Mouse (Mus musculus) stomach, embryonic 14.5 days (tissue): Measurements from ENCODE around the gene Htt. TPM values are rescaled to one million over a fixed set of nuclear protein-coding genes. Genes with fewer than 3 reads are reported as not detected.
A peak's percentile ranks its signal among the peaks of the same experiment; 100 is the strongest.

Experiments
- ATAC-seq: fragments of 200-750 bp; cut with Nextera tagmentation; 2 replicates; pipeline ENCODE4 v1.8.0; 2017; ENCODE audit warnings: low read depth, moderate TSS enrichment; ENCODE audit not compliant: insufficient number of reproducible peaks, insufficient read depth, low FRiP score
- H3K27ac ChIP-seq: fragments of 300-500 bp; sonication (generic); 2 replicates; pipeline ENCODE4 v1.5.1; 2014; ENCODE audit warnings: mild to moderate bottlenecking, low read length, moderate library complexity, mixed read lengths
- H3K27me3 ChIP-seq: fragments of 300-500 bp; sonication (generic); 2 replicates; pipeline ENCODE4 v1.6.1; 2014; ENCODE audit warnings: low read length, control low read depth, mixed read lengths; ENCODE audit not compliant: control insufficient read depth, insufficient read depth
- H3K36me3 ChIP-seq: fragments of 300-500 bp; sonication (generic); 2 replicates; pipeline ENCODE4 v1.6.1; 2014; ENCODE audit warnings: mild to moderate bottlenecking, control low read depth, low read length, moderate library complexity, mixed read lengths; ENCODE audit not compliant: control insufficient read depth, insufficient read depth
- H3K4me1 ChIP-seq: fragments of 300-500 bp; sonication (generic); 2 replicates; pipeline ENCODE4 v1.6.1; 2014; ENCODE audit warnings: low read length, control low read depth, mixed read lengths; ENCODE audit not compliant: control insufficient read depth, insufficient read depth
- H3K4me2 ChIP-seq: fragments of 300-500 bp; sonication (generic); replicated peaks from 2 replicates; pipeline ENCODE4 v1.6.1; 2014; ENCODE audit warnings: low read depth, low read length, control low read depth
- H3K4me3 ChIP-seq: fragments of 300-500 bp; sonication (generic); 2 replicates; pipeline ENCODE4 v1.5.1; 2014; ENCODE audit warnings: low read depth, low read length, control low read depth
- H3K9ac ChIP-seq: fragments of 300-500 bp; sonication (generic); replicated peaks from 2 replicates; pipeline ENCODE4 v1.6.1; 2014; ENCODE audit warnings: low read depth, mild to moderate bottlenecking, control low read depth, low read length, moderate library complexity, mixed read lengths
- H3K9me3 ChIP-seq: fragments of 300-500 bp; sonication (generic); 2 replicates; pipeline ENCODE4 v1.6.1; 2016; ENCODE audit warnings: low read depth, low read length, control low read depth; ENCODE audit not compliant: control insufficient read depth
- WGBS: fragments of 180-500 bp; shearing (Covaris S2); extraction: QIAGEN DNeasy Blood & Tissue Kit; methylation state at CpG from one replicate; pipeline ENCODE4 v1.1.7; 2014; 5-methylcytosine and 5-hydroxymethylcytosine counted together
- polyA plus RNA-seq: library from polyadenylated mRNA; unstranded; fragments of >200 nt; fragmentation: Nextera tagmentation; extraction: Ambion mirVana; gene quantifications from 2 replicates; pipeline ENCODE4 v1.2.1, GENCODE M21; 2014

The Htt gene
- polyA plus RNA-seq, 1 experiment from 2014 or later: 26.2 TPM

DNA sequence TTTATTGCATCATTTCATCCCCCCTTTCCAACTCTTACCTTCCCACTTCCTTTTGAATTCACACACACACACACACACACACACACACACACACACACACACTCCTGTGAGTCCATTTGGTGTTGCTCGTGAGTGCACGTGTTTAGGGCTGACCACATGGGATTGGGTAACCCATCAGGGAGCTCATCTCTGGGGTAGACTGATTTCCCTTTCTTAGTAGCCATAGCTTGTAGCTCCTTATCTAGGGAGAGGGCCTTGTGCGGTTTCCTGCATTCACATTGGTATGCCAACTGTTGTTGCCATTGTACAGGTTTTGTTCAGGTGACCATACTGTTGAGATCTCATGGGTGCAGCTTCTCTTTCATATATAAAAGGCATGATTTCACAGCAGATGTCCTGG lies 181.9 kb downstream of the Htt start:
- Histone ChIP-seq H3K27me3 (no peaks in the 10 kb centered on the region), H3K36me3 (no peaks in the 10 kb centered on the region), H3K27ac (no peak overlapping the region), H3K9me3 (no peaks in the 10 kb centered on the region), H3K4me1 (no peaks in the 10 kb centered on the region), H3K4me3 (no peak overlapping the region), H3K9ac (no peak overlapping the region), H3K4me2 (no peak overlapping the region)
- ATAC-seq: no peak
- 84% methylated on average over 3 of the region's 3 CpGs for WGBS

GRCm38 (mm10) chr5:34948861-34949760 lies 187.6 kb downstream of the Htt start, which contains the start of gene Rgs12:
Gene Rgs12 (plus strand): TSS chr5:34949445.
- ATAC-seq: peak; percentile 95
- WGBS: under 1% methylated on average over 76 of the region's 84 CpGs

DNA sequence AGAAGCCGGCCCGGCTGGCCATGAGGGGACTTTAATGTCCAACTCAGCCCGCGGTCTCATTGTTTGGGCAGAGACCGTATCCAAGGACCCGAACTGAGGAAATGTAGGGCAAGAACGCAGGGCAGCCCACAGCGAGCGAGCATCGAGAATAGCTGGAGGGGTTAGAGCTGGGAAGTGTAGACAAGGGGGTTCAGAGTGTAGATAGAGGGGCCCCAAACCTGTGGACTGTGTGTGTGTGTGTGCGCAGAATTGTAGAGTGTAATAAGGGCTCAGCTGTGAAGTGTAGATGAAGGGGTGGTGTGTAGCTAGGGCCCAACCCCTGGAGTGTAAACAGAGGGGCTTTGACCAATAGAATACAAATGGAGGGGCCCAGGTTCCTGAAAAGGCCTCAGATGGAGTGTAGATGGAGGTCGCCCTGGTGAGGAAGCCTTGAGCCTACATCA lies 188.2 kb downstream of the Htt start:
- WGBS: 0% methylated on average over 12 of the region's 12 CpGs
- peak overlapping the region; percentile 65 for H3K4me2 ChIP-seq
- no peaks in the 10 kb centered on the region; the same call in 1 of the 2 replicates for H3K36me3 ChIP-seq
- peak overlapping the region; percentile 88 for H3K27ac ChIP-seq
- H3K4me3 ChIP-seq: peak overlapping the region; percentile 82
- peak overlapping the region; percentile 82 for H3K9ac ChIP-seq
- H3K27me3 ChIP-seq: no peaks in the 10 kb centered on the region
- ATAC-seq: peak; percentile 44
- H3K9me3 ChIP-seq: peaks cover 3% of the 10 kb centered on the region; the same call in 1 of the 2 replicates
- peaks cover 17% of the 10 kb centered on the region for H3K4me1 ChIP-seq

More at GRCm38 (mm10) chr5:34948861-34949760, 187.6 kb downstream of the Htt start, which contains the start of gene Rgs12:
- Histone ChIP-seq H3K36me3 (no peaks in the 10 kb centered on the region; the same call in 1 of the 2 replicates), H3K27me3 (no peaks in the 10 kb centered on the region), H3K4me2 (peak within 1 kb of the TSS; percentile 65), H3K27ac (peak within 1 kb of the TSS; percentile 88), H3K9me3 (peaks cover 3% of the 10 kb centered on the region; the same call in 1 of the 2 replicates), H3K4me3 (peak within 1 kb of the TSS; percentile 82), H3K9ac (peak within 1 kb of the TSS; percentile 82), H3K4me1 (peaks cover 17% of the 10 kb centered on the region)

GRCm38 (mm10) chr5:34950486-34951160 lies 189.1 kb downstream of the Htt start:
- H3K27me3 ChIP-seq: no peaks in the 10 kb centered on the region
- H3K27ac ChIP-seq: no peak overlapping the region; the same call in 1 of the 2 replicates
- peaks cover 17% of the 10 kb centered on the region for H3K4me1 ChIP-seq

GRCm38 (mm10) chr5:34951161-34951834 lies 189.8 kb downstream of the Htt start:
- H3K36me3 ChIP-seq: no peaks in the 10 kb centered on the region; the same call in 1 of the 2 replicates
- ATAC-seq: no peak
- H3K4me1 ChIP-seq: peaks cover 17% of the 10 kb centered on the region
- H3K27ac ChIP-seq: no peak overlapping the region
- no peak overlapping the region for H3K4me2 ChIP-seq
- no peak overlapping the region for H3K9ac ChIP-seq
- no peak overlapping the region for H3K4me3 ChIP-seq
- no peaks in the 10 kb centered on the region for H3K27me3 ChIP-seq
- WGBS: 88% methylated on average over 8 of the region's 8 CpGs
- H3K9me3 ChIP-seq: peaks cover 3% of the 10 kb centered on the region; the same call in 1 of the 2 replicates

More at GRCm38 (mm10) chr5:34950486-34951160, 189.1 kb downstream of the Htt start:
- ATAC-seq: no peak
- H3K9ac ChIP-seq: peak overlapping the region; percentile 82; the same call in 1 of the 2 replicates
- no peaks in the 10 kb centered on the region; the same call in 1 of the 2 replicates for H3K36me3 ChIP-seq
- H3K9me3 ChIP-seq: peaks cover 3% of the 10 kb centered on the region; the same call in 1 of the 2 replicates
- 66% methylated on average over 6 of the region's 6 CpGs for whole genome bisulfite sequencing
- H3K4me2 ChIP-seq: peak overlapping the region; percentile 65
- H3K4me3 ChIP-seq: peak overlapping the region; percentile 82

DNA sequence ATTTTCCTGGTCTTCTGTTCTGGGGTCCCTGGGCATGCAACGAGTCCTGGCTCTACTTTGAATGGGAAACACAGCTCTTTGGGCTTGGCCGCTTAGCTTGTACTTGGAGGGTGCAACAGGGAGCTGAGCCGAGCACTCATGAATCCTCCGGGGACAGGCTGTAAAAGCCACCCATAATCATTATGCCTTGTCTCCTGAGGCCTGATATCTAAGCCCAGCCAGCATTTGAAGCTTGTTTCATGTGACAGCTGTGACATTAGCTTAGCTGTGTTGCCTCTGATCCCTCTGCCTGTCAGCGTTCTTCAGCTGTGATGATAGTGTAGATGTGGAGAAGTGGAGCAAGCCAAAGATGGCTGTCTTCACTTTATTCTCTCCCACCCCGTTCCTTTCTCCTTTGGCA lies 193.0 kb downstream of the Htt start:
- 77% methylated on average over 6 of the region's 6 CpGs for WGBS
- no peaks in the 10 kb centered on the region; the same call in 1 of the 2 replicates for H3K36me3 ChIP-seq
- H3K27ac ChIP-seq: no peak overlapping the region
- no peak overlapping the region for H3K9ac ChIP-seq
- peaks cover 3% of the 10 kb centered on the region; the same call in 1 of the 2 replicates for H3K9me3 ChIP-seq
- no peak overlapping the region for H3K4me2 ChIP-seq
- no peak for ATAC-seq
- H3K4me1 ChIP-seq: peaks cover 19% of the 10 kb centered on the region
- H3K4me3 ChIP-seq: no peak overlapping the region
- H3K27me3 ChIP-seq: no peaks in the 10 kb centered on the region

GRCm38 (mm10) chr5:34955630-34956029 lies 194.1 kb downstream of the Htt start:
- Histone ChIP-seq H3K27me3 (no peaks in the 10 kb centered on the region), H3K4me3 (no peak overlapping the region), H3K36me3 (no peaks in the 10 kb centered on the region; the same call in 1 of the 2 replicates), H3K27ac (no peak overlapping the region), H3K9ac (no peak overlapping the region), H3K9me3 (peaks cover 3% of the 10 kb centered on the region; the same call in 1 of the 2 replicates), H3K4me1 (peaks cover 10% of the 10 kb centered on the region), H3K4me2 (no peak overlapping the region)
- no peak for ATAC-seq
- 50% methylated on average over 5 of the region's 5 CpGs for WGBS
